Mouse (Mus musculus) heart, postnatal 14 days (tissue): Measurements from ENCODE around the gene Ephb2. TPM values are rescaled to one million over a fixed set of nuclear protein-coding genes. Genes with fewer than 3 reads are reported as not detected.
A peak's percentile ranks its signal among the peaks of the same experiment; 100 is the strongest.

Source experiments
- DNase-seq, 2 experiments: peaks; one replicate each; pipeline ENCODE4 v3.0.0; 2021 to 2022
- intact Hi-C: fragments of 180-260 bp; cut with DNase I; formaldehyde crosslinking; loops from one replicate; pipeline ENCODE4 v1.15.1; 2025
- total RNA-seq, 2 experiments: library from RNA; stranded (reverse); gene quantifications; 2 replicates each; pipeline ENCODE4 v1.2.3; 2021

Gene Ephb2
- total RNA-seq, 2 experiments from 2014 or later: 0.81 to 1.1 TPM

DNA sequence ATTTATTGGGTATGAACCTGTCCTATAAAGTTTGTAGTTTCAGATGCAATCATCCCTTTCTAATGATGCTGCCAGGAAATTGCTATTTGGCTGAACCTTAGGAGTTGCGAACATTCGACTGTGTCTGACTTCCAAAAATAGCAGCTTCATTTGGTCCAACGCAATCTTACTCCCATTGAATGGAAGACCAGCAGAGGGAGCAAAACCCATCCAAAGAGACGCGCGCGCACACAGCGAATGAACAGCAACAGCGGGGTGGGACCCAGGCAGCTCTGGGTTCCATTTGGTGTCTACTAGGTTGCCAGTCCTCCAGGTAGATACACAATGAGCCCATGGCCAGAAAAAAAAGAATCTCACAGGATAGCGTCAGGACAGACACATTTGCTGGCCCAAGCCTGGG lies 168.0 kb downstream of the Ephb2 start:
- intact Hi-C loops: no loop called here
- no peak for DNase-seq

DNA sequence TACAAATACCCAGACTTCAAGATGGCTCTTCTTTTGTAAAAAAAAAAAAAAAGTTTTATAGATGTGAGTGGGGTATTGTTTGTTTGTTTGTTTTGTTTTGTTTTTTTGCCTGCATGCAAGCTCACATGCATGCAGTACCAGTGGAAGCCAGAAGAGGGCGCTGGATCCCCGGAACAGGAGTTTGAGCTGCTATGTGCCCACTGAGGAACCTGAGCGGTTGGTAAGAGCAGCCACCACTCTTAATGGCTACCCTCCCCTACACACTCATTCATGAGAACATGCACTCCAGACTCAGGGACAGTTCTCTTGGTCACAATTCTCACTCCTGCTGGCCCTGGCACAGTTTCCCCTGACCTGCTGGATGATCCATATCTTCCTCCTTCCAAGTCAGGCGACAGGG lies 169.8 kb downstream of the Ephb2 start:
- no peak for DNase-seq
- intact Hi-C loops: no loop called here

DNA sequence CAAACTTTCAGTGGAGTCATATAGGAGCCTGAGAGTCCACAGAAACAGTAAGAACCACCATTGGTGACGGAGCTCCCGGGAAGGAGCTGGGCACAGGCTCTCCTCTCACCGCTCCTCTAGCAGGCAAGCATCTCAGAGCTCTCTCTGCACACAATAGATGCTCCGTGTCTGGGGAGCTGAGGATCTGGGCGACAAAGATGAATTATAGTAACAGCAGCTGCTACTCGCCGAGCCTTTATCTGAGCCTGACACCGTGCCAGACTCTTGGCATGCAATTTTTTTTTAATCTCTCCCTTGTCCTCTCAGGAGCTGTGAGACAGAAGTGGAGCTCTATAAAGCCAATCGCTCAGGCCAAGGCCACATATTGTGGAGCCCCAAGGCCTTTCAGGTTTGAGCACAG lies 170.7 kb downstream of the Ephb2 start:
- intact Hi-C loops: no loop called here
- DNase-seq: no peak

DNA sequence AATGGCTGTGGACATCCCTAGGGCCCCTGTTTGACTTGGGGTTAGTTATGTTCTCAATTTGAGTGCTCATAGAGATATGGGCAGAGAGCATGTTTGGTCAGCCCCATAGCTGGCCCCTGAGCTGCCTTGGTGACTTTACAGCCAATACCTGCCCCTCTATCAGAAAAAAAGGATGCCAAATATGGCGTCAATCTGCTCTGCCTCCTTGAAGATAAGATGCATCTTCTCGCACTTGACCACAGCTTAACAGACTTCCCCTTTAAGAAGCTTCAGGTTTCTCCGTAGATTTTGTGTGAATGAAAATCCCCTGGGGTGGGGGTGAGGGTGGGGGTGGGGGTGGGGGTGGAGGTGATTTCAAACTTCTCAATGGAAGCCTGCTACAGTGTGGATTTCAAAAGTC lies 177.9 kb downstream of the Ephb2 start:
- DNase-seq: no peak
- intact Hi-C loops: no loop called here

DNA sequence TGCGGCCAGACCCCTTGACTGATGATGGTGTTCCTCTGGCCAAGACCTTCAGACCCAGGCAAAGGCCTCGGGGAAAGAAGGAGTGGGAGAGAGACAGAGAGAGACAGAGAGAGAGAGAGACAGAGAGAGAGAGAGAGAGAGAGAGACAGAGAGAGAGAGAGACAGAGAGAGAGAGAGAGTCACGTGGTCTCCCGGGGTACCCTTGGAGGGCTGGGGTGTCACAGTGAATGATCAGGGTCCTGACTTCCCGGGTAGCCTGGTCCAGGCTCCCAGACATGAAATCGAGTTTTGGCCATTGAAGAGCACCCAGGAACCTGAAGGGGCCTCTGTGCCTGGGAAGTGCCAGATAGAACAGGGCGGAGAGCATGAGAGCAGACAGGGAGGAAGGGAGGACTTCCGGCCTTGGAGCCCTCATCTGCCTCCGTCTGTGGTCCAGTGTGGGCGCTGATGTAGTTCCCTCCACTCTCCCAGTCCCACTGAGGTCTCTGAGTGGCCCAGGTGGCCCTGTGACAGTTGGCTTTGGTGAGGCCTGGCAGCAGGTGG lies 182.0 kb downstream of the Ephb2 start:
- intact Hi-C loops: loop anchor here (5.0 kb wide), 1 partner anchor 329 kb away; no protein-coding TSS in a partner anchor
- no peak for DNase-seq

DNA sequence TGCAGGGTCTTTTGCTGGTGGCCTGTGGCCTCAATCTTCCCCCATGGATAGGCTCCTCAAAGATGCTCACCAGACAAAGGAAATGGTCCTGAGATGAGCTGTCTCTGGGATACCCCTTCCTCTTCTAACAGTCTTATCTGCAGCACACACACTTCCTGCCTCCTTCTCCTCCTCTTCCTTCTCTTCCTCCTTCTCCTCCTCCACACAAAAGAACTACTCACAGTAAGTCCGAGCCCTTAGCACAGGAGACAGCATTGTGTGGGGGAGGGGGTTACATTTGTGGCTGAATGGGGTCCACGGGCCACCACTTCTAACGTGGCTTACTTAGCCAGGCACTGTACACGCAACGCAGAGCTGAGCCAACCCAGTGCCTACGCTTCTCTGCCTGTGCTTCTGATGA lies 182.8 kb downstream of the Ephb2 start:
- DNase-seq: no peak
- intact Hi-C loops: loop anchor here (5.0 kb wide), 1 partner anchor 329 kb away; no protein-coding TSS in a partner anchor

DNA sequence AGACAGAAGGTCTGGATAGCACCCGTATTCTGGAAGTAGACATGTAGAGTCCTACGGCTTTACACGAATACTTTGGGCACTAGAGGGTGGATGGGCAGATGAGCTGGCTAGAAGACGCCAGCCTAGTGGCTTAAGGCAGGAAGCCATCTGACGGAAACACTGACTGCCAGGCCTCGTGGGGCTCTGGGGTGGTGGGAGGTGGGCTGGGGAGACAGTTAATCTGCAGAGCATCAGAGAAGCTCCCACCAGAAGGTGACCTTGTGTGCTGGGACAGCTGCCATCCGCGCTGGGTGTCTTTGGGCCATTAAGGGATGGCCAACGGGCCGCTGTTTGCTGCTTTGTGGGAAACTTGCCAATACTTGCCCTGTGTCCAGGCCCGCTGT lies 183.3 kb downstream of the Ephb2 start:
- intact Hi-C loops: loop anchor here (5.0 kb wide), 1 partner anchor 330 kb away; no protein-coding TSS in a partner anchor
- no peak for DNase-seq

DNA sequence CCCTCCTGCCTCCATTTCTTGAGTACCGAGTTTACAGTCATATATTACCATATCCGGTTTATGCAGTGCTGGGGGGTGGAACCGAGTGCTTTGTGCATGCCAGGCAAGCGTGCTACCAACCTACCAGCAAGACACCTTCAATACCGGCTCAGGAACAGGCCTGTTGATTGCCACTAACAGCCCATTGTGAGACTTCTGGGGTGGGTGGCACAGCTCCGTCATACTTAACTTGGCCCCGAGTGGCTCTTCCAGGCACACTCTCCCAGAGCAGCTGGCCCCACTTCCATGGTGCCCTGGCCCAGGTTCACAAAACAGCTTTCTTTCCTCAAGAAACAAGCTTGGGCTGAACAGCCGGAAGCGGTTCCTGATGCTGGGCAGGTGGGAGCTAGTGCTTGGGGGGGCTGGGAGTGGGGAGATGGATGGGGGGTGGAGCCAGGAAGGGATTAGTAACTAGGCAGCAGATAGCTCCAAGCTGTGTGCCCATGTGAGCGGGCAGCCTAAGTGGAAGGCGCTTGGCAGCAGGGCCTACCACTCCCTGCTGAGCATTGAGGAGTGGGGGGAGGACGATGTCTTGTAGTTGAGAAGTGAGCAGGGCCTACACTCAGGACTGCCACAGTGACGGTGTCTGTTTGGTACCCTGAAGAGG lies 183.8 kb downstream of the Ephb2 start:
- DNase-seq: no peak
- intact Hi-C loops: loop anchor here (5.0 kb wide), 1 partner anchor 330 kb away; no protein-coding TSS in a partner anchor

DNA sequence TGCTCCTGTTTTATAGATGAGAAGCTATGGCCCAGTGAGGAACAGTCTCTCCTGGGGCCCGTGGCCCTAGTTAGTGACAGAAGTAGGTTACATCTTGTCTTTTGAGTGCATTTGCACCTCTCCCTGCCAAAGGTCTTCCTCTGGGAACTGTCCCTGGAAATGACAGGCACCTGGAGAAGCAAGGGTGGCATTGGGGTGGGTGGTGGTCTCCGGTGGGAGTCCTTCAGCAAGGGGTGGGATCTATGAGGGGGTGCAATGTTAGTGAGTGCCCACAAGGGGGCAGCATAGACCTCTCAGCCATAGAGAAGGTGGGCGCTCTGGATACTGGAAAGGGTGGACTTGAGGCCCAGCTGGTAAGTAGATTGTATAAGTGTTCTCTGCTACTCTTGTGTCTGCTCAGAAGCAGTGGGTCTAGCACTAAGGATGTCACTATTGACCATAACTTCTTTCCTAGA lies 184.4 kb downstream of the Ephb2 start:
- DNase-seq: peak; percentile 27 to 33
- intact Hi-C loops: loop anchor here (5.0 kb wide), 1 partner anchor 331 kb away; no protein-coding TSS in a partner anchor

DNA sequence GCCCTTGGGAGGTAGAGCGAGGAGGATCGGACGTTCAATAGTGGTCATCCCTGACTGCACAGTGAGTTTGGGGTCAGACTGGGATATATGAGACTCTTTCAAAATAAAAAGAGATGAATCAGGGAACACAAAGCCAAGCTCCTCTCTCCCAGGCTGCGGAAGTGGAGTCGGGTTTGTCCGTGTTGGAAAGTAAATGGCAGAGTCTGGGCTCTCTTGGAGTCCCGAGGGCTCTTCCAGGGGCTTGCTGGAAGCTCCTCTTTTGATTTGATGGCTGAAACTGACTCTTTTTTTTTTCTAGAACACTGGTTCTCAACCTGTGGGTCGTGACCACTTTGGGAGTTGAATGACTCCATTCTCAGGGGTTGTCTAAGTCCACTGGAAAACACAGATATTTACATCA lies 185.5 kb downstream of the Ephb2 start:
- intact Hi-C loops: loop anchor here (5.0 kb wide), 1 partner anchor 332 kb away; no protein-coding TSS in a partner anchor
- DNase-seq: no peak

DNA sequence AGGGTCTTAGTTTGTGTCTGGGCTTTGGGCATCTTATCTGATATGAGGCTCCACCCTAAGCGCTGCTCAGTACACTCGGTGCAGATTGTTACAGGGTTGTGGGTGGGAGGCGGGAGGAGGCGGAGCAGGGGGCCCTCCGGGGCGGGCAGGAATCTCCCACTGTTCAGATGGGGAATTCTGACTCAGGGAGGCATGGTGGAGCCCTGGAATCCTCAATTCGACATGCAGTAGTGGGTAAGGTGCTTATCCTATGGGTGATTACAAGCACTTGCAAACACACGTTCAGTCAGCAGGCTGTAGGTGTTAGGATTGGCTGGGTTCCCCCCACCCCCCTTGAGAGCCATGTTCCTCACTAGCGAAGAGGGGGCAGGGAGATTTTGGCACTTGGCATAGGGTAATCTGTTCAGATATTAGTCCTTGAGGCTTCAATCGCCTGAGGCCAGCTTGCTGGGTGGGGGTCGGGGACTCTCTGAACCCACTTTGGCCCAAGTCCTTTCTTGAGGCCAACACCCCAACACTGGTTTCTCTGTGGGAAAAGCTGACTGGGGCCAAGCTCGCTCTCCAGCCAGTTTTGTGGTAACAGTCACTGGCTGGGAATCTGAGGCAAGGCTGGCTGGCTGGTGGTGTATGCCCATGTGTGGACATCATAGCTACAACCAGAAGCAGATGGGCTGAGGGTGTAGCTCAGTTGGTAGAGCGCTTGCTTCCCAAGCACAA lies 186.2 kb downstream of the Ephb2 start:
- DNase-seq: no peak
- intact Hi-C loops: loop anchor here (5.0 kb wide), 2 partner anchors 333 to 423 kb away; no protein-coding TSS in a partner anchor

DNA sequence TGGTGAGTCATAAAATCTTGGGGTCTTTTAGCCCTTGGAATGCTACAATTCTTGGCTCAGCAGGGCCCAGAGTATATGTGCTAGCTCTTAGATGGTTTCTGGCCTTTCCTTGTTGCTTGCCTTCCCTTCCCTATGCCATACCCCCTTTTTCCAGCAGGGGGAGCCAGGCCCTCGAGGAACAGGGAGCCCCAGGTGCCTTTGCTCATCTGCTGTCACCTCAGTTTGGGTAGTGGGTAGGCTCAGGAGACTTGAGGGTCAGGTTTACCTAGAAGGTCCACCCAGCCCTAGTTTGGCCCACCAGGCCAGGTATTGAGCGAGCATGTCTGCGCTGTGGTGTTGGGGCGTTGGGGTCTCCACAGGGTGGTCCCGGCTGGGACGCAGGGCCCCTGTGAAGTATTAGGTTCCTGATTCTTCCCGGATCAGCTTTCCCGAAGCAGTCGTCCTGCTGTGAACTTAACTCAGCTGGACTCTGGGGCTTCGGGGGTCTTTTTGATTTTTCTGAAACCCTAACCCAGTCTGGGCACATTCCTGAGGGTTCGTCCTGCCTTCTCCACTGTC lies 186.8 kb downstream of the Ephb2 start:
- DNase-seq: peak; percentile 72 to 87

DNA sequence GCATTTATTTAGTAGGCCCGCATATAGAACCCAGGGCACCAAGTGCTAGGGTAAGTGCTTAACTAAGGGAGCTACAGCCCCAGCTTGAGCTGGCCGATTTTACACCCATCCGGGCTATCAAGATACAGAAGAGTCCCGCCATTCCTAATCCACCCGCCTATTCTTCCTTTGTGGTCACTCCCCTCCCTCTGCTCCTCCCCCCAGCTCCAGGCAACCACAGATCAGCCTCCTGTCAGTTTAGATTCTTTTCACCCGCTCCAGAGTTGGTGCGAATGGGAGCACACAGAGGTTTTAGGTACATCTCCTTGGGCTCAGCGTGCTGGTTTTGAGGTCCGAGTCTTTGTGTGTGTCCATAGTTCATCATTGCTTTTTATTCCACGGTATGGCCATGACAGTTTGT lies 196.9 kb downstream of the Ephb2 start:
- intact Hi-C loops: no loop called here
- DNase-seq: no peak

More for the DNA sequence above, 186.8 kb downstream of the Ephb2 start:
- intact Hi-C loops: loop anchor here (5.0 kb wide), 1 partner anchor 423 kb away; no protein-coding TSS in a partner anchor

DNA sequence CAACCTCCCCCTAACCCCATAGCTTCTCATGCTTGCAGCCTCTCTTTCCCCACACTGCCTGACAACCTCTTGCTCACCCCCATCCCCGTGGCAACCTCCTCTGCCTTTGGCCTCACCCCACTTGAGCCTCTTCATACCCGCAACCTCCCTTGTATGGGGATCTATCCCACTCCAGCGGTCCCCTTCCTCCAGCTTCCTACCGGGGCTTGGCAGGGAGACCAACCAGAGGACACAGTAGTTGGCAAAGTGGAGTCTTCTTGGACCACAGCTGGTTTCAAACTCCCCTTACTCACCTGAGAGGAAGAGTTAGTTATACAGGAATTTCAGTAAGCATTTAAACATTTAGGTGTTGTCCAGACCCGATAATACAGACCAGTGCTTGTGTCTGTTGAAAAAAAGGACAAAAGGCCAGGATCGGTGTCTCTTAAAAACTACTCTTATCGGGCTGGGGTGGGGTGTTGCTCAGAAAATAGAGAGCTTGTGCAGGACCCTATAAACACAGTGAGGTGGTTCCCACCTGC lies 197.5 kb downstream of the Ephb2 start:
- no peak for DNase-seq
- intact Hi-C loops: no loop called here

DNA sequence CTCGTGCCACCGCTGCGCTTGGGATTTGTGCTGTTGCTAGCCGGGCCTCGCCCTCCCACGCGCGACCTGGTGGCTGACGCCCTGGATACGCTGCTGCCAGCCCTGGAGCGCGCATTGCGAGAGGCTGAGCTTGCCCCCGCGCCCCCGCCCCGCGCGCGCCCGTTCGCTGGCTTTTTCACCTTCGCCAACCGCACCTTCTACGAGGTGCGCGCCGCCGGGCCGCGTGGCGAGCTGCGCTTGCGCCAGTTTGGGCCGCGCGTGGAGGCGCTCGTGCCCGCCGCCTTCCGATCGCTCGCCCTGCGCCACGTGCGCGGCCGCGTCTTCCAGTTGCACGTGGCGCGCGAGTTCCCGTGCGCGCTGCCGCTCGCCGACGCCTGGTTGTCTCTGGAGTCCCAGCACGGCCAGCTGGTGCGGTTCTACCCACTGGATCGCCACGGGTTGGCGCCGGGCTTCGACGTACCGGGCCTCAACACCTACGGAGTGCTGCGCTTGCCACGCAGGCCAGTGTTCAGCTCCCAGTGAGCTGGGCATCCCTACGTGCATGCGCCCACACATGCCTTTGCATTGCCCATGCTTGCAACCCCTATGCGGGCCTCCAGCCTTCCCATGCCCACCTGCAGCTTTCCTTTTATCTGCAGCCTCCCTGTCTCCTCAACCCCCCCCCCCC lies 198.1 kb downstream of the Ephb2 start:
- peak; percentile 16 to 25 for DNase-seq
- intact Hi-C loops: no loop called here

DNA sequence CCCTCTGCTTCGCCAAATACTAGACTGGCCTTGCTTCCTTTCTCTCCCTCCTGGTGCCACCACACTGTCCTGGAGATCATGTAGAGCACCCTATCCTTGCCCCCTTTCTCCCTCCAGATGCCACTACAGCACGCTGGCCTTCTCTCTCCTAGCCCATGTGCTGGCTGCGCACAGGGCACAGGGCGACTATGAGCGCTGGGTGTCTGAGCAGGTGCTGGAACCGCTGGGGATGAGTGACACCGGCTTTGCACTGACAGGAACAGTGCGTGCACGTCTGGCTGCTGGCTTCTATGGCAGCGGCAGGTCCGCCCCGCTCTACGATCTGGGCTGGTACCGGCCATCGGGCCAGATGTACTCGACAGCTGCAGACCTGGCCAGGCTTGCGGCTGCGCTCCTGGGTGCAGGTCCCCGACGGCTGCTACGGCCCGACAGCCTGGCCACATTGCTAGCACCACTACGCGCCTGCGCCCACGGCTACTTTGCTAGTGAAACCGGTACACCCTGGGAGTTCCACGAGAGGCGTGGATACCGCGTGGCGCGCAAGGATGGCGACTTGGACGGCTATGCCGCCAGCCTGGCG lies 198.7 kb downstream of the Ephb2 start:
- intact Hi-C loops: no loop called here
- DNase-seq: no peak

DNA sequence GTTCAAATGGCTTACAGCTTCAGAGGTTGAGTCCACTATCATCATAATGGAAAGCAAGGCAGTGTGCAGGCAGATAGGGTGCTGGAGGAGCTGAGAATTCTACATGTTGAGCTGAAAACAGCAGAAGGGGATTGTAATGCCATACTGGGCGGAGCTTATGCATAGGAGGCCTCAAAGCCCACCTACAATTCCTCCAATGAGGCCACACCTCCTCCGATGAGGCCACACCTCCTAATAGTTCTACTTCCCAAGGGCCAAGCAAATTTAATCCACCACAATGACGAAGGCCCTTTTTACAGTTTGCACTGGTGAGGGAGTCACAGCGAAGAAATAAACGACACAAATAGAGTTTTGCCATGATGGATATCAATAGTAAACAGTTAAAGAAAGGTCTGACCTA lies 199.3 kb downstream of the Ephb2 start:
- DNase-seq: no peak
- intact Hi-C loops: no loop called here

DNA sequence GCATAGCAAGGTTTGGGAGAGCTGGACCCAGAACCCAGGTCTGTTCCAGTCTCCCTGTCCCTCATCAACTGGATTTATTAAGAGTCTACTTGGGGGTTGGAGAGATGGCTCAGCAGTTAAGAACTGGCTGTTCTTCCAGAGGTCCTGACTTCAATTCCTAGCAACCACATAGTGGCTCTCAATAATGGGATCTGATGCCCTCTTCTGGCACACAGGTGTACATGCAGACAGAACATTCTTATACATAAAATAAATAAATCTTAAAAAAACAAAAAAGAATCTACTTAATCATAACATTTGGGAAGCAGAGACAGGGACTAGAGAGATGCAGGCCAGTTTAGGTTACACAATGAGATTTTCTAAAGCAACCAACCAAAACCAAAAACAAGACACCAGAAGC lies 199.8 kb downstream of the Ephb2 start:
- DNase-seq: no peak
- intact Hi-C loops: no loop called here

DNA sequence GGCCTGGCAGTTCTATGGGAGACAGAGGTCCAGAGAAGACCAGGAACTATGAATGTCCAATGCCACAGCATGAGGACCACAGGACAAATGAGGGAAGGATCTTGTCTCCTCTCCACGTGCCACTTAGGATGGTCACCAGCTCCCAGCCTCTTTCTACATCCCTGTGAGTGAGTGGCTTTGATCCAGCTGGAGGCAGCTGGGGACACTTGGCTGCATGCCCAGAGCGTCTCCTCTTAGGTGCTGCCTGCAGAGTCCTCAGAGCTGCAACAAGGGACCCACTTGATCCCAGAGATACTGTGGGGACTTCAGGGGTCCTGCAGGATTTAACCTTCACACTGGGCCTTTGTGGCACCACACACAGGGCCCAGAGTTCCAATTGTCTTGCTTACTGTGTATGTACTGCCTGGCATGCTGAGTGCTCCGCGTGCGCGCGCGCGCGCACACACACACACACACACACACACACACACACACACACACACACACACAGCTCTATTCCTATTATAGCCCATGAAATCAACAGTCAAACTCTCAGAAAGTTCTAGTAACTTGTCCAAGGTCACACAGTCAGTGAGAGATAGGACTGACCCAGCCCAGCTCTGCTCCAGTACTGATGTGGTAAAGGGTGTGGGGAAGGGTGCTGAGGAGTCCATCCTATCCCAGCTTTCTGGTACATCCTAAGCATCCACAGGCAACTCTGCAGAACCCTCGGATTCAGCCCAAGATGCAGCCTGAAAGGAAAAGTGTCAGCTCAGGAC lies 204.4 kb downstream of the Ephb2 start:
- intact Hi-C loops: no loop called here
- DNase-seq: peak; percentile 60 to 74
